Mouse (Mus musculus): ENCODE data around the gene Flywch2. TPM values are rescaled to one million over a fixed set of nuclear protein-coding genes. Genes with fewer than 3 reads are reported as not detected.

Gene Flywch2
- polyA plus RNA-seq (2012; rRNA removed) (46.3 and 50.8 TPM in 2 replicates), polyA plus RNA-seq (2014; fragmentation: Nextera tagmentation; extraction: Ambion mirVana) (41.2 and 47.5 TPM in 2 replicates)

DNA sequence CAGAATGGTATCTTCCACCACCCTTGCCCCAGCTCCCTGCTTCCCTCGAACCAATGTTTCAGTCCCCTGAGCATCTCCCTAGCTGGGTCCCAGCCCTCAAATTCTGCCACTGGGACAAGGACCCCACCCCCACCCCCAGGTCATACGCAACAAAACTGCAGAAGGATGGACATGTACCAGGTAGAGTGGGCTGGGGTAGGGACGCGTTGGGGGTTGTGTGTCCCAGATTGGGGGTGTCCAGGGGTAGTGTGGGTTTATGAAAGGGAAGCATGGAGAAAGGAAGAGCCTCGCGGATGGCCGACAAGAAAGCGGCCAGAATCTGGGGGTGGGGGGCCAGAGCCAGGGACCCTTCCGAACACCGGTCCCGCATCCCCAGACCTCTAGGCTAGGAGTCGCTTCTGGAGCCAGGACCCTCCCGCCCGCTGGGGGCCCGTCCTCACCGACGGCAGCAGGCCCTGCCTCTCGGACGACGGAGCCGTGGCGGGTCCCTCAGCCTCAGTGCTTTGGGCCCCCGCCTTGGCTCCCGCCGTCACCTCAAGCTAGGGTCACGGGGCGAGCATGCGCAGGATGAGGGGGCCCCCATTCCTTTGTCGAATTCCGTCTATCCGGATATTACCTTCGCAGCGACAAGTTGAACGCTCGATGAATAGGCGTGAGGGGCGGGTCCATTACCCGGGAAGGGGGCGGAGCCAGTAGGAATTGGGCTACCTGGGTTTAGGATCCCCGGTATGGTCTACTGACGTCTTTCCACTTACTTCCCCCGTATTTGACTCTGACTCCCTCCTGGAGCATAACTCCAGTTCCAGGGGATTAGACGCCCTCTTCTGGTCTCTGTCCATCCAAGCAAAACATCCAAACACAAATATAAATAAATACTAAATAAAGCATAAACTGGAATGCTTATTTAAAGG is at the start of gene Flywch2:
TSS of gene Flywch2 (minus strand) at position 521 of the 911 bp plus-strand sequence.
- Histone ChIP-seq H3K27me3 (ENCODE audit: control insufficient read depth, insufficient read depth, low read length) (no peaks in the 10 kb centered on the region), H3K4me2 (replicated peaks; ENCODE audit: low read depth, low read length, severe bottlenecking) (peak within 1 kb of the TSS; percentile 78), H3K9me3 (ENCODE audit: control insufficient read depth, low read length) (no peaks in the 10 kb centered on the region), H3K36me3 (ENCODE audit: control insufficient read depth, insufficient read depth, low read length) (no peaks in the 10 kb centered on the region), H3K9ac (ENCODE audit: low read depth, low read length, severe bottlenecking) (peak within 1 kb of the TSS; percentile 75), H3K27ac (replicated peaks; ENCODE audit: low read depth, low read length) (peak within 1 kb of the TSS; percentile 48), H3K4me3 (replicated peaks; ENCODE audit: low read length) (peak within 1 kb of the TSS; percentile 67), H3K4me1 (ENCODE audit: control insufficient read depth, insufficient read depth, low read length) (peaks cover 15% of the 10 kb centered on the region)
- peak; percentile 86 for ATAC-seq (ENCODE audit: low FRiP score, low read depth)
- TF ChIP-seq POLR2A (IDR thresholded peaks at IDR 0.05; ENCODE audit: borderline replicate concordance, extremely low read depth, insufficient read depth, insufficient read length), result no peak
- 3% methylated on average over 43 of the region's 43 CpGs for WGBS
- DNase-seq (ENCODE audit: low spot score), result peak; percentile 86

DNA sequence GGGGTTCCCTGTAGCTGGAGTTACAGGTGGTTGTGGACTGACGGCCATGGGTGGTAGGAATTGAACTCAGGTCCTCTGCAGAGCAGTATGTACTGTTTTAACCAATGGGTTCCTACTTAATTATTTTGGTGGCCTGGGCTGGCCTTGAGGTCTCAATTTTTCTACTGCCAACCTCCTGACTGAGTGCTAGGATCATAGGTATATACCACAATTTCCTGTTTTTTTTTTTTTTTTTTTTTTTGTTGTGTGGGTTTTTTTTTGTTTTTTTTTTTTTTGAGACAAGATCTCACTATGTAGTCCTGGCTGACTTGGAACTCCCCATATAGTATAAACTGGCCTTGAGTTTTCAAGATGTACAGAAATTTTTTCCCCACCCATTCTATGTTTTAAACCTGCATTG is 45.3 kb upstream of the Flywch2 start:
- Histone ChIP-seq H3K9ac (ENCODE audit: low read depth, low read length, severe bottlenecking) (no peak overlapping the region), H3K4me3 (replicated peaks; ENCODE audit: low read length) (no peak overlapping the region), H3K27me3 (ENCODE audit: control insufficient read depth, insufficient read depth, low read length) (no peaks in the 10 kb centered on the region), H3K4me1 (ENCODE audit: control insufficient read depth, insufficient read depth, low read length) (peaks cover 11% of the 10 kb centered on the region), H3K36me3 (ENCODE audit: control insufficient read depth, insufficient read depth, low read length) (peaks cover 10% of the 10 kb centered on the region), H3K27ac (replicated peaks; ENCODE audit: low read depth, low read length) (no peak overlapping the region), H3K9me3 (ENCODE audit: control insufficient read depth, low read length) (no peaks in the 10 kb centered on the region), H3K4me2 (replicated peaks; ENCODE audit: low read depth, low read length, severe bottlenecking) (no peak overlapping the region)
- no peak for TF ChIP-seq POLR2A (IDR thresholded peaks at IDR 0.05; ENCODE audit: borderline replicate concordance, extremely low read depth, insufficient read depth, insufficient read length)
- ATAC-seq (ENCODE audit: low FRiP score, low read depth) (no peak), DNase-seq (ENCODE audit: low spot score) (no peak)
- 94% methylated on average over 1 of the region's 1 CpGs for WGBS

- H3K9ac ChIP-seq (ENCODE audit: low read depth, low read length, severe bottlenecking), result peak within 1 kb of the TSS; percentile 66
- H3K4me3 ChIP-seq (replicated peaks; ENCODE audit: low read length), result peak within 1 kb of the TSS; percentile 53
- H3K27me3 ChIP-seq (ENCODE audit: control insufficient read depth, insufficient read depth, low read length), result no peaks in the 10 kb centered on the region
- H3K9me3 ChIP-seq (ENCODE audit: control insufficient read depth, low read length), result no peaks in the 10 kb centered on the region
- TF ChIP-seq POLR2A (IDR thresholded peaks at IDR 0.05; ENCODE audit: borderline replicate concordance, extremely low read depth, insufficient read depth, insufficient read length), result peak; percentile 69; the same call in 1 of the 2 replicates
- under 1% methylated on average over 19 of the region's 42 CpGs for WGBS
- peaks cover 11% of the 10 kb centered on the region for H3K4me1 ChIP-seq (ENCODE audit: control insufficient read depth, insufficient read depth, low read length)
- peaks cover 30% of the 10 kb centered on the region for H3K36me3 ChIP-seq (ENCODE audit: control insufficient read depth, insufficient read depth, low read length)
- H3K27ac ChIP-seq (replicated peaks; ENCODE audit: low read depth, low read length), result peak within 1 kb of the TSS; percentile 95
- DNase-seq (ENCODE audit: low spot score), result peak; percentile 90
- peak; percentile 93 for ATAC-seq (ENCODE audit: low FRiP score, low read depth)
- peak within 1 kb of the TSS; percentile 82 for H3K4me2 ChIP-seq (replicated peaks; ENCODE audit: low read depth, low read length, severe bottlenecking)
Measured at GRCm38 (mm10) chr17:23829064-23829619, 43.3 kb upstream of the Flywch2 start, which contains the start of gene Elob. Elob (minus strand) TSS chr17:23829136.

- WGBS, result under 1% methylated on average over 41 of the region's 47 CpGs
- peaks cover 11% of the 10 kb centered on the region for H3K4me1 ChIP-seq (ENCODE audit: control insufficient read depth, insufficient read depth, low read length)
- H3K9ac ChIP-seq (ENCODE audit: low read depth, low read length, severe bottlenecking), result peak overlapping the region; percentile 66
- DNase-seq (ENCODE audit: low spot score) (no peak), ATAC-seq (ENCODE audit: low FRiP score, low read depth) (peak; percentile 66)
- peak overlapping the region; percentile 82 for H3K4me2 ChIP-seq (replicated peaks; ENCODE audit: low read depth, low read length, severe bottlenecking)
- peaks cover 37% of the 10 kb centered on the region for H3K36me3 ChIP-seq (ENCODE audit: control insufficient read depth, insufficient read depth, low read length)
- TF ChIP-seq POLR2A (IDR thresholded peaks at IDR 0.05; ENCODE audit: borderline replicate concordance, extremely low read depth, insufficient read depth, insufficient read length), result no peak
- peak overlapping the region; percentile 53 for H3K4me3 ChIP-seq (replicated peaks; ENCODE audit: low read length)
- no peaks in the 10 kb centered on the region for H3K9me3 ChIP-seq (ENCODE audit: control insufficient read depth, low read length)
- peak overlapping the region; percentile 95 for H3K27ac ChIP-seq (replicated peaks; ENCODE audit: low read depth, low read length)
- H3K27me3 ChIP-seq (ENCODE audit: control insufficient read depth, insufficient read depth, low read length), result no peaks in the 10 kb centered on the region
Measured at GRCm38 (mm10) chr17:23828271-23829001, 42.6 kb upstream of the Flywch2 start.

DNA sequence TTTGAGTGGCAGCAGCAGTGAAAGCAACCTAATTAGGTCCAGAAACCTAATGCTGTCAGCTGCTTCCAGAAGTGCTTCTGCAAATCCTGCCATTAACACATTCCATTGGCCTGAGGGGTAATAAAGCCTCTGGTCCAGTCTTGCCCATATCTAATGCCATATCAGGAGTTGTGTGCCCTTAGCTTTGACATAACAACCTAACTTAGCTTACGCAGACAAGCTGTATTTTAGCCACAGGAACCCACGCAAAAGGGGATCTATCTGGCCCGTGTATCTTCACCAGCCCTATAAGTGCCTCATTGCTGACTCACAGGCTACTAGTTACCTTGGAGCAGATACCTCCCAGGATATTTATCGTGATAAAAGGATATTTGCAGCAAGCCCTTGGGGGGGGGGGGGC is 39.7 kb upstream of the Flywch2 start:
- peaks cover 11% of the 10 kb centered on the region for H3K4me1 ChIP-seq (ENCODE audit: control insufficient read depth, insufficient read depth, low read length)
- H3K36me3 ChIP-seq (ENCODE audit: control insufficient read depth, insufficient read depth, low read length), result peaks cover 66% of the 10 kb centered on the region
- no peak overlapping the region for H3K4me3 ChIP-seq (replicated peaks; ENCODE audit: low read length)
- no peaks in the 10 kb centered on the region for H3K27me3 ChIP-seq (ENCODE audit: control insufficient read depth, insufficient read depth, low read length)
- WGBS, result 78% methylated on average over 4 of the region's 4 CpGs
- no peak for TF ChIP-seq POLR2A (IDR thresholded peaks at IDR 0.05; ENCODE audit: borderline replicate concordance, extremely low read depth, insufficient read depth, insufficient read length)
- H3K27ac ChIP-seq (replicated peaks; ENCODE audit: low read depth, low read length), result no peak overlapping the region
- ATAC-seq (ENCODE audit: low FRiP score, low read depth) (no peak), DNase-seq (ENCODE audit: low spot score) (no peak)
- no peaks in the 10 kb centered on the region for H3K9me3 ChIP-seq (ENCODE audit: control insufficient read depth, low read length)
- no peak overlapping the region for H3K4me2 ChIP-seq (replicated peaks; ENCODE audit: low read depth, low read length, severe bottlenecking)
- H3K9ac ChIP-seq (ENCODE audit: low read depth, low read length, severe bottlenecking), result no peak overlapping the region

Data from limb, embryonic 14.5 days (tissue).